ENCODE assay signal across 13 mouse cellular contexts in the genomic region with DNA sequence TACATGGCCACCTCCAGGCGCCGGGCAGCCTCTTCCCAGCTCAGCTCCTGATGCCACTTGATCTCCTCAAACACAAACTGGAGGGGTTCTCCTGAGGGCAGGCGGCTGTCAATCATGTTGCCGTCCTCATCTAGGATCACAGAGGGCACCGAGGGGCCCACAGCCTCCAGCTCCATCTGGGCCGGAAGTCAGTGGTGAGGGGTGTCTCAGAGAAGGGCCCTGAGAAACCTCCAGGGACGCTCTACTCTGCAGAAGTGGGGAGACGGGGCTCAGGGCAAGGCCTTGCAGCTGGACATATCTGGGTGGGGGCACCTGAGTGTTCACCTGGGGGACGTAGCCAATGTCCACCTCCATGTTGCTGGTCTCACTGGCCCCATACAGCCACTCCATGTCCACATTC. TPM values are rescaled to one million over a fixed set of nuclear protein-coding genes. Genes with fewer than 3 reads are reported as not detected.
DNase-seq lines count a peak whose midpoint lies in the region; ATAC-seq lines count a peak whose summit lies in the region.
"Had no signal": no experiment of that assay in that cellular context is flagged by ENCODE, and none has a peak within 500 bp of the region (broad histone marks: within the 10 kb centered on the region; RNA-seq: fewer than 3 reads in every experiment).

No protein-coding gene starts in this region.

- H3K36me3 ChIP-seq in liver, embryonic 11.5 days (ENCODE audit: control insufficient read depth, insufficient read depth, low read length) = peaks cover 18% of the 10 kb centered on the region

- no peak overlapping the region for H3K27ac ChIP-seq in liver, embryonic 11.5 days (ENCODE audit: low read depth, low read length)
- H3K27ac ChIP-seq: hindbrain, embryonic 13.5 days; liver, embryonic 14.5 days; midbrain, embryonic 12.5 days had no signal

- H3K4me1 ChIP-seq in liver, embryonic 11.5 days (replicated peaks; ENCODE audit: control insufficient read depth, insufficient read depth, low read length) = peaks cover 5% of the 10 kb centered on the region

- H3K9me3 ChIP-seq in liver, embryonic 11.5 days (ENCODE audit: control insufficient read depth, low read length) = no peaks in the 10 kb centered on the region
- H3K9me3 ChIP-seq: hindbrain, embryonic 13.5 days; limb, embryonic 12.5 days; midbrain, embryonic 12.5 days had no signal

- WGBS in liver, embryonic 11.5 days = 92% methylated on average over 9 of the region's 9 CpGs

- no peak overlapping the region for H3K4me2 ChIP-seq in liver, embryonic 11.5 days
- H3K4me2 ChIP-seq: heart, embryonic 11.5 days; hindbrain, embryonic 13.5 days; limb, embryonic 12.5 days; lung, embryonic 14.5 days; midbrain, embryonic 12.5 days had no signal

- H3K27me3 ChIP-seq in liver, embryonic 11.5 days (replicated peaks; ENCODE audit: control insufficient read depth, insufficient read depth, low read length) = no peaks in the 10 kb centered on the region
- H3K27me3 ChIP-seq: hindbrain, embryonic 13.5 days; limb, embryonic 12.5 days; midbrain, embryonic 12.5 days had no signal

- H3K9ac ChIP-seq in liver, embryonic 11.5 days (ENCODE audit: low read depth, low read length) = no peak overlapping the region
- H3K9ac ChIP-seq: hindbrain, embryonic 13.5 days; limb, embryonic 12.5 days; liver, embryonic 14.5 days; lung, embryonic 14.5 days; midbrain, embryonic 12.5 days had no signal

- DNase-seq in cerebellum, adult 11-12 months = peak; percentile 45
- DNase-seq in cerebellum, postnatal 4 days (ENCODE audit: low spot score in 2 of 2) = no peak
- DNase-seq in liver, embryonic 11.5 days (ENCODE audit: low spot score) = no peak
- no peak for DNase-seq in liver
- DNase-seq in thymus, postnatal 0 days (ENCODE audit: low spot score) = peak; percentile 68
- no peak for DNase-seq in thymus, adult 18-20 months
- no peak for DNase-seq in spleen, postnatal 14 days (ENCODE audit: low spot score in 2 of 2)

- no peak overlapping the region for H3K4me3 ChIP-seq in liver, embryonic 11.5 days (ENCODE audit: low read depth, low read length)
- H3K4me3 ChIP-seq: hindbrain, embryonic 13.5 days; limb, embryonic 12.5 days; midbrain, embryonic 12.5 days had no signal

- ATAC-seq in liver, embryonic 11.5 days (replicated peaks; ENCODE audit: low FRiP score) = 0 out of 2 replicates have a peak, but pooled peaks have one; percentile 5

RNA-seq across cellular contexts. Expression of a gene that starts 7.5 kb away (rescaled TPM):
- 107 and 114 TPM in 2 replicates for polyA plus RNA-seq in liver, embryonic 11.5 days (2014; fragmentation: Nextera tagmentation; extraction: Ambion mirVana)
- 98.6 and 104 TPM in 2 replicates for polyA plus RNA-seq in thymus, postnatal 0 days (2015; fragmentation: Nextera tagmentation; extraction: Ambion mirVana)

RNA-seq across cellular contexts. Expression of a gene that starts 9.2 kb away (rescaled TPM):
- 12.4 and 13.1 TPM in 2 replicates for polyA plus RNA-seq in liver, embryonic 11.5 days (2014; fragmentation: Nextera tagmentation; extraction: Ambion mirVana)
- polyA plus RNA-seq in thymus, postnatal 0 days (2015; fragmentation: Nextera tagmentation; extraction: Ambion mirVana) = 4.8 and 6.8 TPM in 2 replicates

RNA-seq across cellular contexts. Expression of a gene that starts 31.9 kb away (rescaled TPM):
- polyA plus RNA-seq in liver, embryonic 11.5 days (2014; fragmentation: Nextera tagmentation; extraction: Ambion mirVana) = 15.9 and 18.5 TPM in 2 replicates
- polyA plus RNA-seq in thymus, postnatal 0 days (2015; fragmentation: Nextera tagmentation; extraction: Ambion mirVana) = 14.3 and 16.7 TPM in 2 replicates

RNA-seq across cellular contexts. Expression of a gene that starts 46.2 kb away (rescaled TPM):
- polyA plus RNA-seq in liver, embryonic 11.5 days (2014; fragmentation: Nextera tagmentation; extraction: Ambion mirVana) = 2.5 and 3.0 TPM in 2 replicates
- 8.1 TPM in 2 replicates for polyA plus RNA-seq in thymus, postnatal 0 days (2015; fragmentation: Nextera tagmentation; extraction: Ambion mirVana)

Comparison
In these comparisons a context has a peak if more than half of its experiments do, and no peak if none do; other contexts are left out.
1. DNase-seq: peak in cerebellum, adult 11-12 months (single experiment) and thymus, postnatal 0 days (single experiment); none in cerebellum, postnatal 4 days (0 of 2), liver, embryonic 11.5 days (single experiment), liver (single experiment), thymus, adult 18-20 months (0 of 2) and spleen, postnatal 14 days (0 of 2).